Mouse (Mus musculus) thymus, adult 2 months (tissue): ENCODE data around the gene Nos3.

ENCODE experiments used
- CTCF ChIP-seq: fragments of 200-500 bp; IDR thresholded peaks from 2 replicates; pipeline ENCODE4 v1.5.1; 2012; ENCODE audit warnings: mild to moderate bottlenecking, control low read depth, low read length, moderate library complexity, borderline replicate concordance; ENCODE audit not compliant: control insufficient read depth, poor library complexity, insufficient read depth; ENCODE audit errors: extremely low read depth
- POLR2A ChIP-seq: fragments of 200-500 bp; IDR thresholded peaks from 2 replicates; pipeline ENCODE4 v1.6.1; 2012; ENCODE audit warnings: mild to moderate bottlenecking, low read length, control low read depth, moderate library complexity; ENCODE audit not compliant: control insufficient read depth, poor library complexity, insufficient read depth; ENCODE audit errors: extremely low read depth

DNA sequence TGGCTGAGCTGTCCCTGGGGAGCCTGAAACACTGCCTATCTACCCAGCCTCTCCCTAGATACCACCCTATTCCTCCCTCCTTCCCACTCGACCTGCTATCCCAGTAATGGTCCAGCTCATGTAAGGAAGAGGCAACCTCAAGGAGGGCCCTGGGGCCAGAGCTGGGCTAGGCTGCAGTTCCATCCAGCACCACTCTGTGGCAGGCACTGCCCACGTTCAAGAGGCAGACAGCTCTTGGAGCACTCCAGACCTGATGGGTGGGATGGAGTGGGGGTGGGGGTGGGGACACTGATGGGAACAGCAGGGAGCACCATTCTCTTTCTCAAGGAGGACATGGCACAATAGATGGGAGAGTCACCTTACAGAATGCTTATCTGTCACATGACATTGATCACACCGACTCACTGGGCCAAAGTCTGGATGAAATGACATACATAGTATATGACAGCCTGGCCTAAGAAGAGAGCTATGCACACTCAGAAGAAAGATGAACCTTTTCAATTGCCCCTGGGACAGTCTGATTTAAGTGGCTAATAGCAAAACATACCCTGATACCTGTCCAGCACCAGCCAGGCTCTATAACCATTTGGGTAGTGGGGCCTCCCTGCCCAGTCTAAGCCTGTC is 28.6 kb upstream of the Nos3 start:
- no peak for TF ChIP-seq POLR2A
- peak; percentile 76 for TF ChIP-seq CTCF
